Mouse (Mus musculus) limb, embryonic 12.5 days (tissue): ENCODE results near the gene Hspa1l. TPM values are rescaled to one million over a fixed set of nuclear protein-coding genes. Genes with fewer than 3 reads are reported as not detected.
"Not testable (repeated sequence)": the region's sequence is repeated elsewhere in the genome, so short reads cannot be mapped to it uniquely, and the experiment has no call there.

Source experiments
- ATAC-seq: fragments of 200-750 bp; cut with Nextera tagmentation; 2 replicates; pipeline ENCODE4 v1.8.0; 2017; ENCODE audit warnings: low read depth, moderate TSS enrichment; ENCODE audit not compliant: insufficient number of reproducible peaks, insufficient read depth, low FRiP score, low TSS enrichment
- H3K27ac ChIP-seq: fragments of 300-500 bp; sonication (generic); 2 replicates; pipeline ENCODE4 v1.5.1; 2016; ENCODE audit warnings: mild to moderate bottlenecking, moderate library complexity
- H3K27me3 ChIP-seq: fragments of 300-500 bp; sonication (generic); 2 replicates; pipeline ENCODE4 v1.6.1; 2016; ENCODE audit warnings: mild to moderate bottlenecking, moderate library complexity
- H3K36me3 ChIP-seq: fragments of 300-500 bp; sonication (generic); 2 replicates; pipeline ENCODE4 v1.6.1; 2016; ENCODE audit warnings: mild to moderate bottlenecking, moderate library complexity
- H3K4me1 ChIP-seq: fragments of 300-500 bp; sonication (generic); replicated peaks from 2 replicates; pipeline ENCODE4 v1.6.1; 2016
- H3K4me2 ChIP-seq: fragments of 300-500 bp; sonication (generic); 2 replicates; pipeline ENCODE4 v1.6.1; 2016; ENCODE audit warnings: mild to moderate bottlenecking, moderate library complexity
- H3K4me3 ChIP-seq: fragments of 300-500 bp; sonication (generic); replicated peaks from 2 replicates; pipeline ENCODE4 v1.5.1; 2016; ENCODE audit warnings: mild to moderate bottlenecking
- H3K9ac ChIP-seq: fragments of 300-500 bp; sonication (generic); replicated peaks from 2 replicates; pipeline ENCODE4 v1.6.1; 2016; ENCODE audit warnings: mild to moderate bottlenecking, moderate library complexity
- H3K9me3 ChIP-seq: fragments of 300-500 bp; sonication (generic); 2 replicates; pipeline ENCODE4 v1.6.1; 2016; ENCODE audit warnings: mild to moderate bottlenecking, moderate library complexity
- WGBS: fragments of 180-500 bp; shearing (Covaris S2); methylation state at CpG from one replicate; pipeline ENCODE4 v1.1.7; 2016; 5-methylcytosine and 5-hydroxymethylcytosine counted together
- polyA plus RNA-seq: library from polyadenylated mRNA; unstranded; fragments of >200 nt; fragmentation: Nextera tagmentation; extraction: Ambion mirVana; gene quantifications from 2 replicates; pipeline ENCODE4 v1.2.1, GENCODE M21; 2016

Hspa1l gene
- polyA plus RNA-seq, 1 experiment from 2014 or later: 1.0 TPM

GRCm38 (mm10) chr17:34951636-34952377 lies 20.7 kb upstream of the Hspa1l start:
- peak overlapping the region; percentile 97 for H3K4me3 ChIP-seq
- H3K9ac ChIP-seq: peak overlapping the region; percentile 99
- peaks cover 9% of the 10 kb centered on the region for H3K4me1 ChIP-seq
- peaks cover 18% of the 10 kb centered on the region for H3K27me3 ChIP-seq
- ATAC-seq: no peak; the same call in 1 of the 2 replicates
- H3K9me3 ChIP-seq: no peaks in the 10 kb centered on the region
- peak overlapping the region; percentile 96 for H3K27ac ChIP-seq
- H3K36me3 ChIP-seq: peaks cover 22% of the 10 kb centered on the region
- WGBS: under 1% methylated on average over 29 of the region's 29 CpGs
- peak overlapping the region; percentile 97 for H3K4me2 ChIP-seq

GRCm38 (mm10) chr17:34952378-34953040 lies 20.0 kb upstream of the Hspa1l start:
- Histone ChIP-seq H3K4me1 (peaks cover 9% of the 10 kb centered on the region), H3K4me2 (peak overlapping the region; percentile 97), H3K36me3 (peaks cover 22% of the 10 kb centered on the region), H3K9ac (peak overlapping the region; percentile 99), H3K9me3 (no peaks in the 10 kb centered on the region), H3K27ac (peak overlapping the region; percentile 96), H3K27me3 (peaks cover 21% of the 10 kb centered on the region), H3K4me3 (peak overlapping the region; percentile 97)
- peak; percentile 77 for ATAC-seq
- under 1% methylated on average over 23 of the region's 23 CpGs for WGBS

GRCm38 (mm10) chr17:34953258-34953657 lies 19.2 kb upstream of the Hspa1l start:
- WGBS: 88% methylated on average over 3 of the region's 3 CpGs
- Histone ChIP-seq H3K4me1 (peaks cover 9% of the 10 kb centered on the region), H3K9ac (no peak overlapping the region), H3K9me3 (no peaks in the 10 kb centered on the region), H3K27ac (no peak overlapping the region), H3K27me3 (peaks cover 21% of the 10 kb centered on the region), H3K4me3 (peak overlapping the region; percentile 97; the same call in 1 of the 2 replicates), H3K4me2 (peak overlapping the region; percentile 97; the same call in 1 of the 2 replicates), H3K36me3 (peaks cover 22% of the 10 kb centered on the region)
- ATAC-seq: no peak

GRCm38 (mm10) chr17:34953904-34954303 lies 18.6 kb upstream of the Hspa1l start:
- no peak overlapping the region for H3K4me2 ChIP-seq
- peaks cover 9% of the 10 kb centered on the region for H3K4me1 ChIP-seq
- no peak overlapping the region for H3K27ac ChIP-seq
- no peak overlapping the region for H3K4me3 ChIP-seq
- no peak overlapping the region for H3K9ac ChIP-seq
- 90% methylated on average over 4 of the region's 4 CpGs for WGBS
- no peak for ATAC-seq
- no peaks in the 10 kb centered on the region for H3K9me3 ChIP-seq
- peaks cover 22% of the 10 kb centered on the region for H3K36me3 ChIP-seq
- H3K27me3 ChIP-seq: peaks cover 21% of the 10 kb centered on the region

GRCm38 (mm10) chr17:34954831-34955230 lies 17.7 kb upstream of the Hspa1l start:
- no peak overlapping the region for H3K27ac ChIP-seq
- H3K4me3 ChIP-seq: no peak overlapping the region
- peaks cover 21% of the 10 kb centered on the region for H3K27me3 ChIP-seq
- 70% methylated on average over 4 of the region's 4 CpGs for WGBS
- H3K9ac ChIP-seq: 0 out of 2 replicates have a peak overlapping the region, but pooled peaks have one; percentile 12
- H3K4me2 ChIP-seq: no peak overlapping the region
- no peak for ATAC-seq
- no peaks in the 10 kb centered on the region for H3K9me3 ChIP-seq
- H3K4me1 ChIP-seq: peaks cover 11% of the 10 kb centered on the region
- peaks cover 16% of the 10 kb centered on the region for H3K36me3 ChIP-seq

GRCm38 (mm10) chr17:34955884-34956283 lies 16.6 kb upstream of the Hspa1l start:
- H3K9me3 ChIP-seq: no peaks in the 10 kb centered on the region
- no peak overlapping the region for H3K27ac ChIP-seq
- ATAC-seq: no peak
- H3K36me3 ChIP-seq: peaks cover 6% of the 10 kb centered on the region
- H3K4me3 ChIP-seq: no peak overlapping the region
- WGBS: 80% methylated on average over 3 of the region's 3 CpGs
- 0 out of 2 replicates have a peak overlapping the region, but pooled peaks have one; percentile 23 for H3K9ac ChIP-seq
- H3K4me2 ChIP-seq: no peak overlapping the region
- peaks cover 9% of the 10 kb centered on the region for H3K4me1 ChIP-seq
- peaks cover 21% of the 10 kb centered on the region for H3K27me3 ChIP-seq

GRCm38 (mm10) chr17:34956340-34956739 lies 16.2 kb upstream of the Hspa1l start:
- 0 out of 2 replicates have a peak, but pooled peaks cover 3% of the 10 kb centered on the region for H3K36me3 ChIP-seq
- H3K4me3 ChIP-seq: no peak overlapping the region
- no peak overlapping the region for H3K27ac ChIP-seq
- ATAC-seq: no peak
- H3K9ac ChIP-seq: no peak overlapping the region
- H3K27me3 ChIP-seq: peaks cover 24% of the 10 kb centered on the region
- H3K4me2 ChIP-seq: no peak overlapping the region
- H3K4me1 ChIP-seq: peaks cover 8% of the 10 kb centered on the region
- no peaks in the 10 kb centered on the region for H3K9me3 ChIP-seq
- 40% methylated on average over 1 of the region's 1 CpGs for WGBS

- 15% methylated on average over 38 of the region's 40 CpGs for WGBS
- H3K4me2 ChIP-seq, H3K4me3 ChIP-seq, H3K27ac ChIP-seq, H3K9ac ChIP-seq, H3K36me3 ChIP-seq, H3K4me1 ChIP-seq, ATAC-seq, H3K9me3 ChIP-seq: not testable (repeated sequence)
- H3K27me3 ChIP-seq: peaks cover 33% of the 10 kb centered on the region
Observed at GRCm38 (mm10) chr17:34957291-34957690, 15.2 kb upstream of the Hspa1l start.

- H3K4me1 ChIP-seq, H3K27ac ChIP-seq, H3K4me3 ChIP-seq, H3K36me3 ChIP-seq, H3K9me3 ChIP-seq, ATAC-seq, H3K4me2 ChIP-seq, H3K9ac ChIP-seq: not testable (repeated sequence)
- WGBS: 34% methylated on average over 27 of the region's 40 CpGs
- H3K27me3 ChIP-seq: peaks cover 38% of the 10 kb centered on the region
Observed at GRCm38 (mm10) chr17:34957966-34958365, 14.5 kb upstream of the Hspa1l start.

GRCm38 (mm10) chr17:34958734-34959129 lies 13.8 kb upstream of the Hspa1l start:
- H3K9me3 ChIP-seq, H3K27ac ChIP-seq, H3K4me1 ChIP-seq, H3K36me3 ChIP-seq: not testable (repeated sequence)
- peaks cover 43% of the 10 kb centered on the region for H3K27me3 ChIP-seq
- 0 out of 2 replicates have a peak overlapping the region, but pooled peaks have one; percentile 31 for H3K9ac ChIP-seq
- 1% methylated on average over 31 of the region's 47 CpGs for WGBS
- H3K4me3 ChIP-seq: peak overlapping the region; percentile 55
- peak; percentile 22 for ATAC-seq
- H3K4me2 ChIP-seq: peak overlapping the region; percentile 65

GRCm38 (mm10) chr17:34959130-34959778 lies 13.2 kb upstream of the Hspa1l start, which contains the start of gene Hspa1b:
Gene Hspa1b (minus strand): TSS chr17:34959238.
- Histone ChIP-seq H3K4me2 (peak within 1 kb of the TSS; percentile 65), H3K4me3 (peak within 1 kb of the TSS; percentile 55), H3K9ac (peak within 1 kb of the TSS; percentile 66), H3K27me3 (peaks cover 43% of the 10 kb centered on the region), H3K27ac (peak within 1 kb of the TSS; percentile 91)
- not testable (repeated sequence) for H3K4me1 ChIP-seq, H3K9me3 ChIP-seq, H3K36me3 ChIP-seq
- WGBS: under 1% methylated on average over 32 of the region's 32 CpGs
- ATAC-seq: peak; percentile 91
